Mouse (Mus musculus): Measurements from ENCODE around the gene Dnaic2. TPM values are rescaled to one million over a fixed set of nuclear protein-coding genes. Genes with fewer than 3 reads are reported as not detected.

Dnaic2 gene
- polyA plus RNA-seq, 1 experiment: 1.7 TPM

DNA sequence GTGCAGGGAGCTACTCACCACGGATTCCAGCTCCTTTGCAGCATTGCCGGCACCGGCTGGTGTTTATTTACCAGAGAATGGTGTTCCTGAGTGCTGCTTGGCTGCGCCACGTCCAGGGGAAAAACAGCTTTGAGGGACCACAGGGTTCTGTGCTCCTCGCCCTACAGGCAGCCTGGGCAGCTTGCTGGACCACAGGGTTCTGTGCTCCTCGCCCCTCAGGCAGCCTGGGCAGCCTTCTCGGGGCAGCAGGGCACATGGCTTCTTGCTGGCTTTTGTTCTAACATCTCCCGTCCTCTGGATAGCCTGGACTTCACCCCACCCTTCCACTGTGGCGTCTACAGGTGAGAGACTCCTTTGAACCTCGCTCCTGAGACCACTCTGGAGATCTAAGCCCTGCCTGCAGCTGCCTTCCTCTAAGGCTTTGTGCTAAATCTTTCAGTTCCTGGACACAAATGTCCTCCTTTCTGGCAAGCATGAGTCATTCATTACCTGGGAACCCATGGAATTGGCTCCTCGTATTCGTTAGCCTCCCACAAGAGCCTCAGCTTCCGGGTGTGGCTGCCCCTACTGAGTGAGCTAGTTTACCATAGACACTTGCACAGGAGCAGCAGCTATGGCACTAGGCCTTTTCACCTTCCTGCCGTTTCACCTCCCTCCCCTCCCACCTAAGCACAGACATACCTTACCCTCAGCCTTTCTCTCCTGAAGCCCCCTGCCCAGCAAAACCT, 75.5 kb downstream of the Dnaic2 start:
- Histone ChIP-seq H3K4me3 (ENCODE audit: low read depth, low read length) (no peak overlapping the region), H3K4me1 (ENCODE audit: control insufficient read depth, insufficient read depth, low read length) (peaks cover 1% of the 10 kb centered on the region), H3K36me3 (ENCODE audit: control insufficient read depth, insufficient read depth, low read length, poor library complexity, severe bottlenecking) (no peaks in the 10 kb centered on the region), H3K9me3 (replicated peaks; ENCODE audit: control insufficient read depth, insufficient read depth, low read length, poor library complexity, severe bottlenecking) (no peaks in the 10 kb centered on the region), H3K27ac (ENCODE audit: insufficient read depth, low read length) (no peak overlapping the region), H3K27me3 (ENCODE audit: control insufficient read depth, insufficient read depth, low read length, poor library complexity, severe bottlenecking) (no peaks in the 10 kb centered on the region), H3K9ac (ENCODE audit: low read depth, poor library complexity, severe bottlenecking) (no peak overlapping the region)
- TF ChIP-seq EP300 (IDR thresholded peaks at IDR 0.05; ENCODE audit: insufficient read depth, low read depth, low read length) (no peak), CTCF (IDR thresholded peaks at IDR 0.05; ENCODE audit: low read depth, low read length) (no peak), POLR2A (IDR thresholded peaks at IDR 0.05; ENCODE audit: insufficient read depth, low read length) (no peak)

DNA sequence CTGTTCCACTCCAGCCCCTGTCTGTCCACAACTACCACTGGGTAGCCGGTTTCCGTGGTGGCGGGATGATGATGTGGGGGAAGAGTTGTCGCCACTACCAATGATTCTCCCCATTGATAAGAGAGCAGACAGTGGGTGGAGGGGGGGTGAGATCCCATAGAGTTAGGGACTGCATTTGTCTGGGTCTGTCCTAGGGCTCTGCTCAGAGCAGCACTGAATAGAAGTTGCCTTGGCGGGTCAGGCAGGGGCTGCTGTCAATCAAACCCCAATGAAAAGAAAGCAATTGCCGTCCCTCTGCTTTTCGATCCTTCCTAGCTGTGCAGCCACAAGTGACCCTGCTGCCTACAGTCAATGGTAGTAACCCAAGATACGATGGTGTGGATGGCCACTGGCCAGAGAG, 76.8 kb downstream of the Dnaic2 start:
- peaks cover 5% of the 10 kb centered on the region for H3K4me1 ChIP-seq (ENCODE audit: control insufficient read depth, insufficient read depth, low read length)
- H3K9me3 ChIP-seq (replicated peaks; ENCODE audit: control insufficient read depth, insufficient read depth, low read length, poor library complexity, severe bottlenecking): no peaks in the 10 kb centered on the region
- H3K36me3 ChIP-seq (ENCODE audit: control insufficient read depth, insufficient read depth, low read length, poor library complexity, severe bottlenecking): no peaks in the 10 kb centered on the region
- H3K9ac ChIP-seq (ENCODE audit: low read depth, poor library complexity, severe bottlenecking): no peak overlapping the region
- H3K4me3 ChIP-seq (ENCODE audit: low read depth, low read length): no peak overlapping the region
- H3K27me3 ChIP-seq (ENCODE audit: control insufficient read depth, insufficient read depth, low read length, poor library complexity, severe bottlenecking): no peaks in the 10 kb centered on the region
- no peak for TF ChIP-seq EP300 (IDR thresholded peaks at IDR 0.05; ENCODE audit: insufficient read depth, low read depth, low read length)
- no peak for TF ChIP-seq POLR2A (IDR thresholded peaks at IDR 0.05; ENCODE audit: insufficient read depth, low read length)
- TF ChIP-seq CTCF (IDR thresholded peaks at IDR 0.05; ENCODE audit: low read depth, low read length): no peak
- no peak overlapping the region for H3K27ac ChIP-seq (ENCODE audit: insufficient read depth, low read length)

DNA sequence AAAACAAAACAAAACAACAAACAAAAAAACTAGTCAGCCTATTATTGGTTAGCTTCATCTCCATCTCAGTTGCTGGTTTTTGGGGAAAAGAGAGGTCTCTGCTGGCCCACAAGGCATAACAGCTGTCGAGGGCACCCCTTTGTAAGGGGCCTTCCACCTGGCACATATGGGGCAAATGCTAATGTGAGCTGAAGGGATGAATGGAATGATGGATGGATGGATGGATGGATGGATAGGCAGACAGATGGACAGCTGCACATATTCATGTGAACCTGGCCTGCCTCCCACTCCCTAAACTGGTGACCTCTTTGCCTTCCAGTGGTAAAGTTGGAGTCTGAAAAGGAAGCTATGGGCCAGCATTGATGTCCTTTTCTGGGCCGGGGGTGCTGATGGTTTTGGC, 79.8 kb downstream of the Dnaic2 start:
- Histone ChIP-seq H3K4me1 (ENCODE audit: control insufficient read depth, insufficient read depth, low read length) (peaks cover 5% of the 10 kb centered on the region), H3K27me3 (ENCODE audit: control insufficient read depth, insufficient read depth, low read length, poor library complexity, severe bottlenecking) (no peaks in the 10 kb centered on the region), H3K36me3 (ENCODE audit: control insufficient read depth, insufficient read depth, low read length, poor library complexity, severe bottlenecking) (no peaks in the 10 kb centered on the region), H3K4me3 (ENCODE audit: low read depth, low read length) (no peak overlapping the region), H3K9ac (ENCODE audit: low read depth, poor library complexity, severe bottlenecking) (no peak overlapping the region), H3K9me3 (replicated peaks; ENCODE audit: control insufficient read depth, insufficient read depth, low read length, poor library complexity, severe bottlenecking) (no peaks in the 10 kb centered on the region), H3K27ac (ENCODE audit: insufficient read depth, low read length) (no peak overlapping the region)
- no peak for TF ChIP-seq EP300 (IDR thresholded peaks at IDR 0.05; ENCODE audit: insufficient read depth, low read depth, low read length)
- TF ChIP-seq CTCF (IDR thresholded peaks at IDR 0.05; ENCODE audit: low read depth, low read length): no peak
- no peak for TF ChIP-seq POLR2A (IDR thresholded peaks at IDR 0.05; ENCODE audit: insufficient read depth, low read length)

Other genes starting within 250 kb of the Dnaic2 start
- 1,928 and 2,044 TPM in 2 replicates for gene Rpl38, start 58.9 kb upstream of the Dnaic2 start, polyA plus RNA-seq (2011; ENCODE audit: insufficient read depth, insufficient read length, low read depth, missing spikeins)
- 11.7 and 11.8 TPM in 2 replicates for gene Ttyh2, start 52.0 kb upstream of the Dnaic2 start, polyA plus RNA-seq (2011; ENCODE audit: insufficient read depth, insufficient read length, low read depth, missing spikeins)
- 1.0 and 1.4 TPM in 2 replicates for gene Kif19a, start 38.0 kb downstream of the Dnaic2 start, polyA plus RNA-seq (2011; ENCODE audit: insufficient read depth, insufficient read length, low read depth, missing spikeins)
- gene Btbd17, start 68.5 kb downstream of the Dnaic2 start, polyA plus RNA-seq (2011; ENCODE audit: insufficient read depth, insufficient read length, low read depth, missing spikeins): 0.93 TPM in 1 of 2 replicates, not detected in the other
- gene Gpr142, start 71.5 kb downstream of the Dnaic2 start, polyA plus RNA-seq (2011; ENCODE audit: insufficient read depth, insufficient read length, low read depth, missing spikeins): not detected in 2 replicates
- 48.8 and 57.0 TPM in 2 replicates for gene Gprc5c, start 123.7 kb downstream of the Dnaic2 start, polyA plus RNA-seq (2011; ENCODE audit: insufficient read depth, insufficient read length, low read depth, missing spikeins)
- 0.78 and 2.3 TPM in 2 replicates for gene Cd300a, start 162.6 kb downstream of the Dnaic2 start, polyA plus RNA-seq (2011; ENCODE audit: insufficient read depth, insufficient read length, low read depth, missing spikeins)
- not detected in 2 replicates for gene Cd300lb, start 207.0 kb downstream of the Dnaic2 start, polyA plus RNA-seq (2011; ENCODE audit: insufficient read depth, insufficient read length, low read depth, missing spikeins)
- not detected in 2 replicates for gene Cd300c, start 241.7 kb downstream of the Dnaic2 start, polyA plus RNA-seq (2011; ENCODE audit: insufficient read depth, insufficient read length, low read depth, missing spikeins)